In the genomic region with DNA sequence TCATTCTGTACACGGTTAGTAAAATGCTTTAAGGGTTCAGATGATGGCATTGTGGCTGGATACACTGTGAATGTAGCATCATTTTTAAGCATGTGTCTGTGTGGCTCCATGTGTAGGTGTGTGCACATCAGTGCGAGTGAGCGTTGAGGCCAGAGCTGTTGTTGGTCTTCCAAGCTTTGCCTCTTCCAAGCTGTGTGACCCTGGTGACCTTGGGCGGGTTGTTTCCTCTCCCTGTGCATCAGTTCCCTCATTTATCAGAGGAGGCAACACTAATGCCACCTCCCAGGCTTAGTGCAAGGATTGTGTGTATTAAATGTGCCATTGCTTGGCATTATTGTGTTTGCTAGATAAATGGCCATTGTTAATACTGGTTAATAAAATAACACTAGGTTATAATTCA, we compare ENCODE assay signal across 24 mouse cellular contexts.
DNase-seq lines count a peak whose midpoint lies in the region; ATAC-seq and TF ChIP-seq lines count a peak whose summit lies in the region.
"Had no signal": no experiment of that assay in that cellular context is flagged by ENCODE, and none has a peak within 500 bp of the region (broad histone marks: within the 10 kb centered on the region; RNA-seq: fewer than 3 reads in every experiment).

No protein-coding gene starts in this region.

- H3K27ac ChIP-seq in hindbrain, postnatal 0 days, result no peak overlapping the region
- H3K27ac ChIP-seq in hindbrain, embryonic 10.5 days, result no peak overlapping the region
- H3K27ac ChIP-seq in neural tube, embryonic 11.5 days (ENCODE audit: low read depth, low read length), result no peak overlapping the region
- H3K27ac ChIP-seq: layer of hippocampus, adult 2 months; limb, embryonic 12.5 days; macrophage; neural tube, embryonic 12.5 days; stomach, postnatal 0 days had no signal

- no peaks in the 10 kb centered on the region for H3K9me3 ChIP-seq in hindbrain, postnatal 0 days (ENCODE audit: low read length)
- H3K9me3 ChIP-seq in hindbrain, embryonic 10.5 days, result no peaks in the 10 kb centered on the region
- no peaks in the 10 kb centered on the region for H3K9me3 ChIP-seq in neural tube, embryonic 11.5 days (ENCODE audit: control insufficient read depth, low read length)
- H3K9me3 ChIP-seq: limb, embryonic 12.5 days; neural tube, embryonic 12.5 days had no signal

- ATAC-seq in hindbrain, postnatal 0 days, result no peak
- no peak for ATAC-seq in neural tube, embryonic 11.5 days (ENCODE audit: insufficient read depth, low FRiP score, low TSS enrichment)
- ATAC-seq in monocyte, adult 5-6 weeks (replicated peaks; ENCODE audit: insufficient number of reproducible peaks, low FRiP score, low TSS enrichment, poor library complexity, severe bottlenecking), result no peak
- ATAC-seq: activated CD4-positive, CD25-positive, alpha-beta regulatory T cell, adult 4 months; forebrain, postnatal 0 days; intestine, postnatal 0 days; liver, postnatal 0 days; lung, postnatal 0 days had no signal

- no peak for TF ChIP-seq CTCF in hindbrain, postnatal 0 days (IDR thresholded peaks at IDR 0.05; ENCODE audit: low read depth)

- no peak overlapping the region for H3K9ac ChIP-seq in hindbrain, postnatal 0 days (replicated peaks; ENCODE audit: low read length)
- H3K9ac ChIP-seq in neural tube, embryonic 11.5 days (ENCODE audit: low read length), result no peak overlapping the region
- H3K9ac ChIP-seq: forebrain, postnatal 0 days; limb, embryonic 12.5 days; liver, postnatal 0 days; neural tube, embryonic 12.5 days had no signal

- H3K4me2 ChIP-seq in hindbrain, postnatal 0 days (ENCODE audit: low read depth, low read length), result no peak overlapping the region
- no peak overlapping the region for H3K4me2 ChIP-seq in neural tube, embryonic 11.5 days (ENCODE audit: low read depth)
- H3K4me2 ChIP-seq: limb, embryonic 12.5 days; liver, embryonic 11.5 days; neural tube, embryonic 12.5 days had no signal

- peaks cover 2% of the 10 kb centered on the region; the same call in 1 of the 2 replicates for H3K4me1 ChIP-seq in hindbrain, postnatal 0 days (ENCODE audit: insufficient read depth, low read length)
- H3K4me1 ChIP-seq in hindbrain, embryonic 10.5 days (replicated peaks), result peaks cover 5% of the 10 kb centered on the region; the same call in 1 of the 2 replicates
- no peaks in the 10 kb centered on the region for H3K4me1 ChIP-seq in neural tube, embryonic 11.5 days (ENCODE audit: control insufficient read depth, insufficient read depth, low read length)
- H3K4me1 ChIP-seq: neural tube, embryonic 12.5 days had no signal

- H3K36me3 ChIP-seq in hindbrain, postnatal 0 days (ENCODE audit: insufficient read depth, low read length), result no peaks in the 10 kb centered on the region; the same call in 1 of the 2 replicates
- H3K36me3 ChIP-seq in hindbrain, embryonic 10.5 days, result peaks cover 22% of the 10 kb centered on the region
- H3K36me3 ChIP-seq in neural tube, embryonic 11.5 days (ENCODE audit: control insufficient read depth, insufficient read depth, low read length), result 0 out of 2 replicates have a peak, but pooled peaks cover 2% of the 10 kb centered on the region

- H3K4me3 ChIP-seq in hindbrain, postnatal 0 days (ENCODE audit: low read length), result no peak overlapping the region
- no peak overlapping the region for H3K4me3 ChIP-seq in hindbrain, embryonic 10.5 days
- no peak overlapping the region for H3K4me3 ChIP-seq in neural tube, embryonic 11.5 days (ENCODE audit: low read depth, low read length)
- H3K4me3 ChIP-seq: layer of hippocampus, adult 2 months; limb, embryonic 12.5 days; neural tube, embryonic 12.5 days had no signal

- no peaks in the 10 kb centered on the region for H3K27me3 ChIP-seq in hindbrain, postnatal 0 days (ENCODE audit: insufficient read depth, low read length)
- no peaks in the 10 kb centered on the region for H3K27me3 ChIP-seq in hindbrain, embryonic 10.5 days (ENCODE audit: insufficient read depth, poor library complexity, severe bottlenecking)
- H3K27me3 ChIP-seq in neural tube, embryonic 11.5 days (ENCODE audit: control insufficient read depth, insufficient read depth, low read length), result no peaks in the 10 kb centered on the region
- H3K27me3 ChIP-seq: limb, embryonic 12.5 days; neural tube, embryonic 12.5 days had no signal

- 53% methylated on average over 4 of the region's 4 CpGs for whole genome bisulfite sequencing in hindbrain, postnatal 0 days
- WGBS in hindbrain, embryonic 10.5 days, result 65% methylated on average over 4 of the region's 4 CpGs
- 61% methylated on average over 4 of the region's 4 CpGs for WGBS in neural tube, embryonic 11.5 days

- DNase-seq in hindbrain, postnatal 0 days (ENCODE audit: low spot score), result peak; percentile 17
- no peak for DNase-seq in hindbrain, embryonic 10.5 days (ENCODE audit: low spot score)
- peak; percentile 46 for DNase-seq in neural tube, embryonic 11.5 days (ENCODE audit: low spot score)
- DNase-seq in neural tube, embryonic 10.5 days (ENCODE audit: extremely low spot score, low spot score), result no peak
- peak; percentile 23 for DNase-seq in mesoderm, embryonic 11.5 days (ENCODE audit: low read depth, low spot score)
- no peak for DNase-seq in MN1 (ENCODE audit: low spot score)
- DNase-seq: adrenal gland, adult 8-10 months; cerebellum, adult 8-10 months; cerebellum, postnatal 36 days; forebrain, postnatal 0 days; gastrocnemius, postnatal 25 days; kidney, postnatal 25 days; liver, postnatal 0 days; thymus, adult 2 months had no signal

Comparison
In these comparisons a context has a peak if more than half of its experiments do, and no peak if none do; other contexts are left out.
1. DNase-seq: peak in hindbrain, postnatal 0 days (single experiment), neural tube, embryonic 11.5 days (single experiment) and mesoderm, embryonic 11.5 days (single experiment); none in hindbrain, embryonic 10.5 days (single experiment), neural tube, embryonic 10.5 days (single experiment) and MN1 (single experiment).